Mouse (Mus musculus) lung, adult 2 months (tissue): ENCODE data around the gene Hoxd1. TPM values are rescaled to one million over a fixed set of nuclear protein-coding genes. Genes with fewer than 3 reads are reported as not detected.

Experiments used
- DNase-seq: peaks from one replicate; pipeline ENCODE4 v3.0.0; 2022
- H3K4me1 ChIP-seq: fragments of 200-500 bp; 2 replicates; pipeline ENCODE4 v1.6.1; 2011; ENCODE audit warnings: low read length; ENCODE audit not compliant: control insufficient read depth, insufficient read depth
- H3K4me3 ChIP-seq: fragments of 200-500 bp; replicated peaks from 2 replicates; pipeline ENCODE3; 2011; ENCODE audit warnings: low read depth, mild to moderate bottlenecking, control low read depth, low read length; ENCODE audit errors: extremely low read depth
- CTCF ChIP-seq: fragments of 200-500 bp; IDR thresholded peaks from 2 replicates; pipeline ENCODE4 v1.5.1; 2011; ENCODE audit warnings: mild to moderate bottlenecking, low read length, control low read depth; ENCODE audit not compliant: insufficient read depth
- POLR2A ChIP-seq: fragments of 200-500 bp; IDR thresholded peaks from 2 replicates; pipeline ENCODE4 v1.6.1; 2011; ENCODE audit warnings: low read depth, mild to moderate bottlenecking, control low read depth, low read length, borderline replicate concordance; ENCODE audit errors: extremely low read depth
- WGBS: fragments of 180-500 bp; shearing (Covaris S2); methylation state at CpG from one replicate; pipeline ENCODE4 v1.1.7; 2018; 5-methylcytosine and 5-hydroxymethylcytosine counted together
- polyA plus RNA-seq: library from polyadenylated mRNA; depleted of rRNA; stranded (reverse); fragments of >200 nt; gene quantifications from 2 replicates; pipeline ENCODE4 v1.2.3, GENCODE M21; 2012; rRNA removed

Hoxd1 gene
- polyA plus RNA-seq, result not detected in 2 replicates

DNA sequence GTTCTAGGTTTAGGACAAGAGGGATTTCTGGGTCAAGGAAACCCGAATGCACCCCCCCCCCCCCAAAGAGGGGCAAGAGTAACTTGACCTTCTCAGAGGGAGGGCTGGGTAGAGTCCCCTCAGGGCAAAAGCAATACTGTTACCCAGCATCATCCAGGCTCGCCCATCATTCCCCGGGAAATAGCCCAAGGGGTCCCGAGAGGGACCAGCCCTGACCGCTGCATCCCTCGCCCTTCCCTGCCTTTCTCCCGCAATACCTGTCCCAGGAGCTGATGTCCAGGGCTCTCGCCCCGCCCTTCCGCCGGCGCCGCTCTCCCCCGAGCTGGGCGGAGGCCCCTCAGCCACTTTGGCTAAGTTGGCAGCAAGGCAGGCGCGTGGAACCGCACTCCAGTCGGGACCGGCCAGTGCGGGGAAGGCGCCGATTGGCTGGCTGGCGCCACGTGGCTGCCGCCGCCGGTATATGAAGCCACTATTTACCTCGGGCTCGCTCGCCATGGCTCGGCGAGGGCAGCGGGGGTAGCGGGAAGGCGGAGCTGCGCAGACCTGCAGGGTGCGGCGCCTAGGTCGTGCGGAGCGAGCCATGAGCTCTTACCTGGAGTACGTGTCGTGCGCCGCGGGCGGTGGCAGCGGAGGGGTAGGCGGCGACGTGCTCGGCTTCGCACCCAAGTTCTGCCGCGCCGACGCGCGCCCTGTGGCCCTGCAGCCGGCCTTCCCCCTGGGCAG, at the start of gene Hoxd1:
TSS of gene Hoxd1 (plus strand) at position 459 of the 723 bp plus-strand sequence.
- WGBS, result 2% methylated on average over 50 of the region's 61 CpGs
- TF ChIP-seq POLR2A (no peak), CTCF (no peak)
- H3K4me1 ChIP-seq, result peaks cover 4% of the 10 kb centered on the region
- no peak within 1 kb of the TSS for H3K4me3 ChIP-seq
- no peak for DNase-seq

DNA sequence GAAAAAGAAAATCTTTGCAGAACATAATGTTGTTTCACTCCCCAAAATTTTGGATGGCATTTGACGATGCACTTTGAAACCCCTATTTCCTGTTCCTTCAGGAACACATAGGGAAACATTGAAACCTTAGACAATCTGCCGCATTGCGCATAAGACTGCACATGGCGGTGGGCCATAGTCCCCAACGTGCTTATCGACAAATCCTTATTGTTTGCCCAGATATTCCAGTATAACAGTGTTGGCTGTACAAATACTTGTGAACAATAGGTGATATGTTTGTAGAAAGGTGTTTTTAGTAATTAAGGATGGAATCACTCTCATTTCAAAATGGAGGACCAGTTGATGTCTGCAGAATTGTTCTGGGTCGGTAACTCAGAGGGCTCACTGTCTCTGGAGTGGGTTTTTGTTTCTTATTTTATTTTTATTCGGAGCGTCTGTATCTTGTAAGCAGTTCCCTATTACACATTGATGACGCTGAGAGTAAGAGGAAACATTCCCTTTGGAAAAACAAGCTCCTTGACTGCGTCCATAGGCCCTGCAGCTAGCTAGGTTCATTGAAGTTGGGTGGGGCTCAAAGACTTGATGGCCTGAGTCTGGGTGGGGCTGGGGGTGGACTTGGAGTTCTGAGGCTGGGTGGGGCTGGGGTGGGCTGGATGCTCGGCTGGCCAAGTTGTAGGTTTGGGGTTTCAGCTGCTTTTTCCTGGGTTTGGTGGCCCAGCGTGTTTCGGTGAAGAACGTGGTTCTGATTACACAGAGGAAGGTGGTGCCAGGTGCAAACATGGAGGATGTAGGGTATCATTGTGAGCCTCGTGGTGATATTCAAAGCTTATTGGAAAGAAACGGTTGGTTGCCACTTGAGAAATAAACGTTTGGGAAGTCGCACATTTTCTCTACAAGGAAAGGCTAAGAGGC, 49.3 kb upstream of the Hoxd1 start:
- 11% methylated on average over 19 of the region's 19 CpGs for WGBS
- Histone ChIP-seq H3K4me1 (no peaks in the 10 kb centered on the region), H3K4me3 (no peak overlapping the region)
- no peak for TF ChIP-seq CTCF
- TF ChIP-seq POLR2A, result no peak
- DNase-seq, result no peak

DNA sequence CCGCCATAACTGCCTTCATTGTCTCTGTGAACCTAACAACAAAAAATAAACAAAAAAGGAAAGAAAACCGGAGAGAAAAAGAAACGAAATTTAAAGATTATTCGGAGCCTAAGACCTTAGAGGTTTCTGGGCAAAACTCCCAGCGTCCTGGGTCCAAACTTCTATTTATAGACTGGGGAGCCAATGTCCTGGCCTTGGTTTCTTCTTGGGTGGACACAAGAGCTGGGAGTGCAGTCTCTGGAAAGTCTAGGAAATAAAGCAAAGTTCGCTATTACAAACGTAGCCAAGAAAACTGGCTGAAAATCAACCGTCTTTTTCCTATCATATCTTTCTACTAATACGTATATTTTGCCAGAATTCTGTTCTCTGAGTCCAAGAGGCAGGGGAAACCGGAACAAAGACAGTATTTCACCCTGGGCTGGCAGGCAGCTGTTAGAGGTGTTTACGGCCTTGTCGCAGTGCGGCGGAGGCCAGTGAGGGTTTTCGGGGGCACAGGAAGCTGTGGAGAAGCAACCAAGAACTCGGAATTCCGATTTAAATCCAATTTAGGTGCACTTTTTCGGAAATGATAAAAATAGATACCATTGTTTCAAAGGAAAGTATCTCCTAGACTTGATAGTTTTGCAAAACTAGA, 48.5 kb upstream of the Hoxd1 start:
- no peak for DNase-seq
- no peak for TF ChIP-seq POLR2A
- no peak for TF ChIP-seq CTCF
- no peak overlapping the region for H3K4me3 ChIP-seq
- no peaks in the 10 kb centered on the region for H3K4me1 ChIP-seq
- 16% methylated on average over 18 of the region's 18 CpGs for WGBS

DNA sequence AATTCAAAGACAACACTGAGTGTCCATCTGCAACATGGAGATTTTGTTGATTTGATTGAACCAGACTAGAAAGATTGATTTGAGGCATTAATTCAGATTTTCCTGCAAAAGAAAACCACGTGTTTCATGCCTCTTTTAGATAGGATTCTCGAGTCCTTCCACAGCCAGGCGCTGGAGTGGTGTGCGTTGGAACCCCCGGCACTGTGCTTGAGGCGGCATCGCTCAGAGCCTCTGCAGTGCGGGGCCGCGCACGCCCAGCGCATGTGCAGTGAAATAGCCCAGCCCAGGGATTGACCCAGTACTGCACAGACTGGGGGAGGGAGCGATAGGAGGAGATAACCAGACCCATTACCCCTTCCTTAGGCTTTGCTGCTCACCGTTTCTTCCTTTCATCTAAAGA, 47.9 kb upstream of the Hoxd1 start:
- no peak overlapping the region for H3K4me3 ChIP-seq
- DNase-seq, result no peak
- TF ChIP-seq CTCF, result no peak
- no peak for TF ChIP-seq POLR2A
- WGBS, result 4% methylated on average over 14 of the region's 14 CpGs
- no peaks in the 10 kb centered on the region for H3K4me1 ChIP-seq

GRCm38 (mm10) chr2:74715504-74716241, 47.1 kb upstream of the Hoxd1 start:
- WGBS, result 5% methylated on average over 26 of the region's 26 CpGs
- H3K4me1 ChIP-seq, result no peaks in the 10 kb centered on the region
- peak; percentile 70 for DNase-seq
- peak overlapping the region; percentile 18 for H3K4me3 ChIP-seq
- TF ChIP-seq POLR2A, result no peak
- TF ChIP-seq CTCF, result peak; percentile 84

GRCm38 (mm10) chr2:74720384-74720783, 42.4 kb upstream of the Hoxd1 start:
- DNase-seq, result no peak
- TF ChIP-seq CTCF (no peak), POLR2A (no peak)
- no peak overlapping the region for H3K4me3 ChIP-seq
- WGBS, result 24% methylated on average over 2 of the region's 2 CpGs
- no peaks in the 10 kb centered on the region for H3K4me1 ChIP-seq

GRCm38 (mm10) chr2:74720955-74721491, 41.8 kb upstream of the Hoxd1 start:
- DNase-seq, result no peak
- 27% methylated on average over 5 of the region's 5 CpGs for WGBS
- Histone ChIP-seq H3K4me1 (no peaks in the 10 kb centered on the region), H3K4me3 (no peak overlapping the region)
- no peak for TF ChIP-seq CTCF
- TF ChIP-seq POLR2A, result no peak

- no peak for DNase-seq
- TF ChIP-seq POLR2A (no peak), CTCF (no peak)
- no peaks in the 10 kb centered on the region for H3K4me1 ChIP-seq
- 15% methylated on average over 6 of the region's 6 CpGs for WGBS
- H3K4me3 ChIP-seq, result no peak overlapping the region
These were observed 40.9 kb upstream of the Hoxd1 start for GRCm38 (mm10) chr2:74721882-74722281.

DNA sequence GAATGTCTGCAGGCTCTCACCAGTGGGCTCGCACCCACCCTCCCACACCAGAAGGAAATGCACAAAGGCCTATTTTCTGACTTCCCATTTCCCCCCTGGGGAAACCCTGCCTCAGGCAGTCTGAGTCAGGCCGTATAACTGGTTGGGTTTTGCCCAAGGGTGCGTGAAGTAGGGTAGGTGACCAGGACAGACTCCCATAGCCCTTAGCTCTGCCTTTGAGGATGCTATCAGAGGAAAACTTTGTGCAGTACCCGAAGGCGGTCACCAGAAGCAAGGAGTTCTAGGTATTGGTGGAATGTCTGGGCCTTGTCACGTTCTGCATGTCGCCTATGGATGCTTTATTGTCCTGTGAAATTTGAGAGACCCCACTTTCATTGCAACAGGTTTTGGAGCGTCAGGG, 39.8 kb upstream of the Hoxd1 start:
- WGBS, result 17% methylated on average over 8 of the region's 8 CpGs
- no peak for DNase-seq
- no peaks in the 10 kb centered on the region for H3K4me1 ChIP-seq
- no peak overlapping the region for H3K4me3 ChIP-seq
- TF ChIP-seq POLR2A, result no peak
- no peak for TF ChIP-seq CTCF
